ENCODE assay signal across 8 mouse cellular contexts in the genomic region with DNA sequence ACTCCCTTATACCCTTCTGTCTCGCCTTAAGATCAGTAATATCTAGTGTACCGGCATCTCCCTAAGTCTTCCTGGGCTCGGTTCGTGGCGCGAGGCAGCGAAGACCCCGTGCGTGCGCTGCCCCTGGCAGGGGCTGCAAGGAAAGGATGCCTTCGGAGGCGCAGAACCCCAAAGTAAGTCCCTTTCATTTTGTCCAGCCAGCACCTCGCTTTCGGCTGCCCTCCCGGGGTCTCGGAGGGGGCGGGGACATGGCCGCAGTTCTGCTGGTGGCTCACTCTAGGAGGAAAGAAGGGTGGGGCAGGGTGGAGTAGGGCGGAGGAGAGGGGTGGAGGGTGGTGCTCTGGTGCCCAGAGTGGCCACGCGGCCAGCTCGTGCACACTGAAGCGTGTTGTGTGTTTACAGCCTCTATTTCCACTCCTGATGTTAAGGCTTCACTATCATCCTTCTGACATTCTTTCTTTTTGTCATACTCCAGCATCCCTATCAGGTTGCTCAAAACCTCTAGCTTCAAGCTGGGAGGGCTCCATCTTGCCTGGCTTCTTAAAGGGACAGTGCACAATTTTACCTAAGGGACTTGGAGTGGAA. TPM values are rescaled to one million over a fixed set of nuclear protein-coding genes. Genes with fewer than 3 reads are reported as not detected.
A peak's percentile ranks its signal among the peaks of the same experiment; 100 is the strongest.
DNase-seq lines count a peak whose midpoint lies in the region; ATAC-seq lines count a peak whose summit lies in the region.

No protein-coding gene starts in this region.

- peak overlapping the region; percentile 54 for H3K4me3 ChIP-seq in limb, embryonic 15.5 days

- peak; percentile 93 for ATAC-seq in granulocyte monocyte progenitor cell, adult 5-6 weeks (replicated peaks; ENCODE audit: poor library complexity, severe bottlenecking)
- ATAC-seq in limb, embryonic 15.5 days (ENCODE audit: insufficient number of reproducible peaks, low FRiP score, low TSS enrichment, low read depth) = no peak
- 0 out of 2 replicates have a peak, but pooled peaks have one; percentile 35 for ATAC-seq in monocyte, adult 5-6 weeks (replicated peaks; ENCODE audit: insufficient number of reproducible peaks, low FRiP score, low TSS enrichment, poor library complexity, severe bottlenecking)

- H3K27ac ChIP-seq in limb, embryonic 15.5 days = peak overlapping the region; percentile 17; the same call in 1 of the 2 replicates

- H3K9ac ChIP-seq in limb, embryonic 15.5 days = 0 out of 2 replicates have a peak overlapping the region, but pooled peaks have one; percentile 26

- 0 out of 2 replicates have a peak, but pooled peaks cover 6% of the 10 kb centered on the region for H3K27me3 ChIP-seq in limb, embryonic 15.5 days

- peak overlapping the region; percentile 56 for H3K4me2 ChIP-seq in limb, embryonic 15.5 days

- H3K4me1 ChIP-seq in limb, embryonic 15.5 days = no peaks in the 10 kb centered on the region

- DNase-seq in lung, adult 18-20 months = peak; percentile 5 to 9
- no peak for DNase-seq in lung, postnatal 25 days (ENCODE audit: low spot score)
- DNase-seq in cerebellum, postnatal 36 days = peak; percentile 50 to 55
- DNase-seq in kidney, adult 9 months = peak; percentile 0
- peak; percentile 26 for DNase-seq in telencephalon, adult 2 months (ENCODE audit: low read depth, low spot score)

- WGBS in limb, embryonic 15.5 days = 16% methylated on average over 23 of the region's 23 CpGs

- H3K9me3 ChIP-seq in limb, embryonic 15.5 days = no peaks in the 10 kb centered on the region

- H3K36me3 ChIP-seq in limb, embryonic 15.5 days = no peaks in the 10 kb centered on the region

RNA-seq across cellular contexts. Expression of a gene that starts 0.7 kb away (rescaled TPM):
- 3.5 and 3.9 TPM in 2 replicates for total RNA-seq in granulocyte monocyte progenitor cell, adult 5-6 weeks (2014; fragmentation: Nextera tagmentation)
- total RNA-seq in granulocyte monocyte progenitor cell, adult 5-6 weeks (2017) = 2.6 and 3.0 TPM in 2 replicates
- 1.6 and 1.7 TPM in 2 replicates for polyA plus RNA-seq in limb, embryonic 15.5 days (2015; fragmentation: Nextera tagmentation; extraction: Ambion mirVana)
- total RNA-seq in monocyte, adult 5-6 weeks (2017) = 0.38 to 2.5 TPM (median 1.2 TPM) in 3 replicates
